Mouse (Mus musculus): ENCODE data around the gene Nckap5. TPM values are rescaled to one million over a fixed set of nuclear protein-coding genes. Genes with fewer than 3 reads are reported as not detected.

Nckap5 gene
- polyA plus RNA-seq, 1 experiment = 0.11 TPM

GRCm38 (mm10) chr1:126547979-126548378, 282.6 kb downstream of the Nckap5 start:
- H3K36me3 ChIP-seq (ENCODE audit: control insufficient read depth, insufficient read depth) = no peaks in the 10 kb centered on the region
- H3K4me3 ChIP-seq = no peak overlapping the region
- no peaks in the 10 kb centered on the region for H3K79me2 ChIP-seq (ENCODE audit: control insufficient read depth, insufficient read depth)
- H3K27me3 ChIP-seq (ENCODE audit: control insufficient read depth, insufficient read depth, insufficient read length) = no peaks in the 10 kb centered on the region
- TF ChIP-seq E2F4 (IDR thresholded peaks at IDR 0.05; ENCODE audit: insufficient read depth) (no peak), SRF (IDR thresholded peaks at IDR 0.05; ENCODE audit: control insufficient read depth, insufficient read length, low read depth) (no peak), USF1 (IDR thresholded peaks at IDR 0.05; ENCODE audit: low read depth) (no peak), TCF12 (IDR thresholded peaks at IDR 0.05; ENCODE audit: insufficient read depth, poor library complexity, severe bottlenecking) (no peak), POLR2AphosphoS2 (IDR thresholded peaks at IDR 0.05; ENCODE audit: insufficient read length, low read depth) (no peak), TCF3 (IDR thresholded peaks at IDR 0.05; ENCODE audit: insufficient read length, low read depth) (no peak), MYOD1 (IDR thresholded peaks at IDR 0.05; ENCODE audit: control insufficient read depth in 1 of 3, insufficient read length in 2 of 3, low read depth in 2 of 3) (no peak), MAX (IDR thresholded peaks at IDR 0.05; ENCODE audit: low read depth) (no peak), MYOG (IDR thresholded peaks at IDR 0.05; ENCODE audit: control insufficient read depth in 1 of 3, insufficient read depth in 1 of 3, insufficient read length in 2 of 3, low read depth in 2 of 3) (no peak), CEBPB (IDR thresholded peaks at IDR 0.05; ENCODE audit: insufficient read depth, poor library complexity, severe bottlenecking) (no peak), REST (IDR thresholded peaks at IDR 0.05; ENCODE audit: insufficient read depth, insufficient read length) (no peak), POLR2A (IDR thresholded peaks at IDR 0.05; ENCODE audit: insufficient read length, low read depth) (no peak)
- H3ac ChIP-seq (ENCODE audit: control insufficient read depth, insufficient read length) = no peak overlapping the region
- no peak overlapping the region for H3K4me2 ChIP-seq (ENCODE audit: low read depth)

DNA sequence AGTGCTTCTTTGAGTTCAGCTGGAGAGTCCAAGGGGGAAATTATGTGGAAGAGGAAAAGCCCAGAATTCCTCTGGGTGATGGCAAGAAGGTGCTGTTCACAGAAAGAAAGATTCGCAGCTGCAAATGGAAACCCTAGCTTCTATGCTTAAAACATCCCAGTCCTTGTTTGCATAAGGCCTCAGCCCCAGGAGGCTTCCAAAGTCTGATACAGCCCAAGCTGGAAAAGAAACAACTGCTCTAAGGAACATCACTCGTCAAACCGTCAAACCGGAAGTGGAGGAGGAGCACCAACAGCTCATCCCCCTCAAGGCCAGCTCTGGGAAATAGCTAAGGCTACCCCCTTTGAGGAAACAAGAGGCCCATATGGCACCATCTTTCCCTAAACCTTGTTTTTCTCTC, 286.1 kb downstream of the Nckap5 start:
- H3K36me3 ChIP-seq (ENCODE audit: control insufficient read depth, insufficient read depth) = no peaks in the 10 kb centered on the region
- H3K4me3 ChIP-seq = no peak overlapping the region
- H3ac ChIP-seq (ENCODE audit: control insufficient read depth, insufficient read length) = no peak overlapping the region
- no peaks in the 10 kb centered on the region for H3K79me2 ChIP-seq (ENCODE audit: control insufficient read depth, insufficient read depth)
- H3K4me2 ChIP-seq (ENCODE audit: low read depth) = no peak overlapping the region
- no peaks in the 10 kb centered on the region for H3K27me3 ChIP-seq (ENCODE audit: control insufficient read depth, insufficient read depth, insufficient read length)
- TF ChIP-seq TCF12 (IDR thresholded peaks at IDR 0.05; ENCODE audit: insufficient read depth, poor library complexity, severe bottlenecking) = no peak
- TF ChIP-seq CEBPB (IDR thresholded peaks at IDR 0.05; ENCODE audit: insufficient read depth, poor library complexity, severe bottlenecking) = no peak
- no peak for TF ChIP-seq E2F4 (IDR thresholded peaks at IDR 0.05; ENCODE audit: insufficient read depth)

DNA sequence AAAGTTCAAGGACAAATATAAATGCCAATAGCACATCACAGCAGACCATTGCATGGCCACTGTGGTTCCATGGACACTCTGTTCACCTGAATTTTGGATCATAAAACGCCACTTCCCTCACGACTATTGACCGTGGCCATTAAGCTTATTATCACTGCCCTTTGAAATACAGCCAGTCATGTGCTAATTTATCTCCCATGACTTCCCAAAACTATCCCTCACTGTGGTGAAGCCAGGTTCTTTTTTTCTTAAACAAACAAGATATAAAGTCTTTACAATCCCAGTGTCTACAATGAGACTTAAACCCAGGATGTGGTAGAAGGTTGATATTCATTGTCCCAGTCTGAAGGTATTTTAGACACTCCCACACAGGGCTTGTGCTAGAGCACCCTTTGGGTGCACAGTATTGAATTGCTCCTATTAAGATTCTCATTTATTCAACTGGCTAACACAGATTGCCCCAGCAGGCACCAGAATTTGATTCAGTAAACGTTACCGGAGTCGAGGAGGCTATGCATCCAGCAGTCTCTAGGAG, 293.3 kb downstream of the Nckap5 start:
- H3K4me3 ChIP-seq = no peak overlapping the region
- H3K36me3 ChIP-seq (ENCODE audit: control insufficient read depth, insufficient read depth) = no peaks in the 10 kb centered on the region

GRCm38 (mm10) chr1:126535527-126535926, 295.1 kb downstream of the Nckap5 start:
- H3K79me2 ChIP-seq (ENCODE audit: control insufficient read depth, insufficient read depth) = no peaks in the 10 kb centered on the region
- no peaks in the 10 kb centered on the region for H3K36me3 ChIP-seq (ENCODE audit: control insufficient read depth, insufficient read depth)
- H3K4me2 ChIP-seq (ENCODE audit: low read depth) = no peak overlapping the region
- no peak overlapping the region for H3K4me3 ChIP-seq
- H3ac ChIP-seq (ENCODE audit: control insufficient read depth, insufficient read length) = no peak overlapping the region
- TF ChIP-seq TCF3 (IDR thresholded peaks at IDR 0.05; ENCODE audit: insufficient read length, low read depth) = no peak
- no peak for TF ChIP-seq SRF (IDR thresholded peaks at IDR 0.05; ENCODE audit: control insufficient read depth, insufficient read length, low read depth)
- TF ChIP-seq POLR2A (IDR thresholded peaks at IDR 0.05; ENCODE audit: insufficient read length, low read depth) = no peak
- TF ChIP-seq CEBPB (IDR thresholded peaks at IDR 0.05; ENCODE audit: insufficient read depth, poor library complexity, severe bottlenecking) = no peak
- no peak for TF ChIP-seq TCF12 (IDR thresholded peaks at IDR 0.05; ENCODE audit: insufficient read depth, poor library complexity, severe bottlenecking)
- TF ChIP-seq MYOD1 (IDR thresholded peaks at IDR 0.05; ENCODE audit: control insufficient read depth in 1 of 3, insufficient read length in 2 of 3, low read depth in 2 of 3) = no peak
- TF ChIP-seq MAX (IDR thresholded peaks at IDR 0.05; ENCODE audit: low read depth) = no peak
- no peak for TF ChIP-seq USF1 (IDR thresholded peaks at IDR 0.05; ENCODE audit: low read depth)
- TF ChIP-seq REST (IDR thresholded peaks at IDR 0.05; ENCODE audit: insufficient read depth, insufficient read length) = no peak
- no peak for TF ChIP-seq POLR2AphosphoS2 (IDR thresholded peaks at IDR 0.05; ENCODE audit: insufficient read length, low read depth)
- no peak for TF ChIP-seq E2F4 (IDR thresholded peaks at IDR 0.05; ENCODE audit: insufficient read depth)
- no peak for TF ChIP-seq MYOG (IDR thresholded peaks at IDR 0.05; ENCODE audit: control insufficient read depth in 1 of 3, insufficient read depth in 1 of 3, insufficient read length in 2 of 3, low read depth in 2 of 3)
- no peaks in the 10 kb centered on the region for H3K27me3 ChIP-seq (ENCODE audit: control insufficient read depth, insufficient read depth, insufficient read length)

More for the DNA sequence above, 293.3 kb downstream of the Nckap5 start:
- TF ChIP-seq POLR2AphosphoS2 (IDR thresholded peaks at IDR 0.05; ENCODE audit: insufficient read length, low read depth) (no peak), E2F4 (IDR thresholded peaks at IDR 0.05; ENCODE audit: insufficient read depth) (no peak), REST (IDR thresholded peaks at IDR 0.05; ENCODE audit: insufficient read depth, insufficient read length) (no peak), USF1 (IDR thresholded peaks at IDR 0.05; ENCODE audit: low read depth) (no peak), CEBPB (IDR thresholded peaks at IDR 0.05; ENCODE audit: insufficient read depth, poor library complexity, severe bottlenecking) (no peak), MYOD1 (IDR thresholded peaks at IDR 0.05; ENCODE audit: control insufficient read depth in 1 of 3, insufficient read length in 2 of 3, low read depth in 2 of 3) (no peak), MYOG (IDR thresholded peaks at IDR 0.05; ENCODE audit: control insufficient read depth in 1 of 3, insufficient read depth in 1 of 3, insufficient read length in 2 of 3, low read depth in 2 of 3) (no peak), SRF (IDR thresholded peaks at IDR 0.05; ENCODE audit: control insufficient read depth, insufficient read length, low read depth) (no peak), MAX (IDR thresholded peaks at IDR 0.05; ENCODE audit: low read depth) (no peak), TCF3 (IDR thresholded peaks at IDR 0.05; ENCODE audit: insufficient read length, low read depth) (no peak), TCF12 (IDR thresholded peaks at IDR 0.05; ENCODE audit: insufficient read depth, poor library complexity, severe bottlenecking) (no peak), POLR2A (IDR thresholded peaks at IDR 0.05; ENCODE audit: insufficient read length, low read depth) (no peak)
- H3K79me2 ChIP-seq (ENCODE audit: control insufficient read depth, insufficient read depth) = no peaks in the 10 kb centered on the region
- H3K27me3 ChIP-seq (ENCODE audit: control insufficient read depth, insufficient read depth, insufficient read length) = no peaks in the 10 kb centered on the region
- no peak overlapping the region for H3K4me2 ChIP-seq (ENCODE audit: low read depth)
- H3ac ChIP-seq (ENCODE audit: control insufficient read depth, insufficient read length) = no peak overlapping the region

DNA sequence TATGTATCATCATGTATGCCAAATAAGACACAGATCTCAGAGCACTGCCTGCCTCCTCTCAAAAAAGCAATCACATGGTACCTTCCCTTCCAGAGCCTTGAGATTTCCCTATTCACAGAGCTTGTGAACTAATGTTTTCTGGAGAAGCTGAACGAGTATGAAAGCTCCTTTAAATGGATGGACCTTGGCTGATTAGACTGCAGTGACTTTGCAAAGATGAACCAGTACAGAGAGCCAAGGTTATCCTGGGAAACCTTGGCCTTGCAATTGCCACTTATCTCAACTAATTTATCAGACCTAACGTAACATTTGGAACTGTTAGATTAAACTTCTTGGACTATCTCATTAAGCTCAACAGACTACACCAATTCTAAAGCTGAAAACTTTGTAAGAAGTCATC, 296.6 kb downstream of the Nckap5 start:
- Histone ChIP-seq H3K36me3 (ENCODE audit: control insufficient read depth, insufficient read depth) (no peaks in the 10 kb centered on the region), H3K79me2 (ENCODE audit: control insufficient read depth, insufficient read depth) (no peaks in the 10 kb centered on the region), H3K27me3 (ENCODE audit: control insufficient read depth, insufficient read depth, insufficient read length) (no peaks in the 10 kb centered on the region), H3K4me3 (no peak overlapping the region), H3K4me2 (ENCODE audit: low read depth) (no peak overlapping the region), H3ac (ENCODE audit: control insufficient read depth, insufficient read length) (no peak overlapping the region)
- TF ChIP-seq CEBPB (IDR thresholded peaks at IDR 0.05; ENCODE audit: insufficient read depth, poor library complexity, severe bottlenecking) (no peak), MYOG (IDR thresholded peaks at IDR 0.05; ENCODE audit: control insufficient read depth in 1 of 3, insufficient read depth in 1 of 3, insufficient read length in 2 of 3, low read depth in 2 of 3) (no peak), MAX (IDR thresholded peaks at IDR 0.05; ENCODE audit: low read depth) (no peak), MYOD1 (IDR thresholded peaks at IDR 0.05; ENCODE audit: control insufficient read depth in 1 of 3, insufficient read length in 2 of 3, low read depth in 2 of 3) (no peak), SRF (IDR thresholded peaks at IDR 0.05; ENCODE audit: control insufficient read depth, insufficient read length, low read depth) (no peak)

All from myocyte (in vitro differentiated cells).